Mouse (Mus musculus) heart, postnatal 0 days (tissue): ENCODE data around the gene Prpf40a.

ENCODE experiments used
- CTCF ChIP-seq: IDR thresholded peaks from 2 replicates; pipeline ENCODE4 v1.5.1; 2016; ENCODE audit warnings: antibody characterized with exemption, control low read depth, low read depth
- EP300 ChIP-seq: IDR thresholded peaks from 2 replicates; pipeline ENCODE4 v1.6.1; 2016; ENCODE audit warnings: antibody characterized with exemption, low read depth

GRCm38 (mm10) chr2:53199203-53199602, 8.1 kb upstream of the Prpf40a start:
- no peak for TF ChIP-seq EP300
- no peak for TF ChIP-seq CTCF
